In the genomic region with DNA sequence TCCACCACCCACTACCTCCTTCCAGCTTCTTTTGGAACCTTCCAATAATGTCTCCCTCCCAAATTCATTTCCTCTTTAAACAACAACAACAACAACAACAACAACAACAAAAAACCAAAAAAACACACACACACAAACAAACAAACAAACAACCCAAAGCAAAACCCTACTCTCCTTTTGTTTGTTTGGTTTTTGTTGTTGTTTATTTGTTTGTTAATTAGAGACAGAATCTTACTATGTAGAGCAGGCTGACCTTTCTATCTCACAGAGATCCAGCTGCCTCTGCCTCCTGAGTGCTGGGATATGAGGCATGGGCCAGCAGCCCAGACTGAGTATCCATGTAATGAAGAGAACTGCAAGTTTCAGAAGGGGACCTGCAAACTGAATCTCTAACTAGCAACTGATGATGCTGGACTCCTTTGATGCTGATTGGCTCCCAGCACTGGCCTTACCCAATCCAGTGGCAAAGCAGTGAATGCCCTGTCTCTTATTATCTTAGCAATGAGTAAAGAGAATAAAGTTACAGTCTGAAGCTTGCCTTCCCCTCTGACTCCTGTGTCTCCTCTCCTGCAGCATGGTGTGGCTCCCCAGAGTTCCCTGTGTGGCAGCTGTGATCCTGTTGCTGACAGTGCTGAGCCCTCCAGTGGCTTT, we compare ENCODE assay signal across 8 mouse cellular contexts. TPM values are rescaled to one million over a fixed set of nuclear protein-coding genes. Genes with fewer than 3 reads are reported as not detected.
DNase-seq lines count a peak whose midpoint lies in the region; ATAC-seq and TF ChIP-seq lines count a peak whose summit lies in the region.

H2-Eb1 (plus strand) TSS at position 488 of the 651 bp plus-strand sequence.

- peak; percentile 69 for DNase-seq in ES-E14 (ENCODE audit: low read depth, low spot score)
- peak; percentile 53 for DNase-seq in cerebellum, adult 11-12 months
- DNase-seq in frontal cortex, adult 2 months (ENCODE audit: extremely low spot score in 1 of 2, low spot score in 1 of 2): peak; percentile 89 to 96
- peak; percentile 92 for DNase-seq in layer of hippocampus, adult 9-11 months
- peak; percentile 95 for DNase-seq in lung, postnatal 10 days
- DNase-seq in ovary, postnatal 14 days (ENCODE audit: low spot score): peak; percentile 84
- DNase-seq in thymus, postnatal 14 days: peak; percentile 89

- no peaks in the 10 kb centered on the region for H3K9me3 ChIP-seq in ES-E14 (ENCODE audit: control insufficient read depth, insufficient read depth, low read depth, low read length)
- no peaks in the 10 kb centered on the region for H3K9me3 ChIP-seq in hindbrain, embryonic 12.5 days (replicated peaks)

- H3K27ac ChIP-seq in ES-E14 (ENCODE audit: insufficient read depth, low read depth, low read length, poor library complexity, severe bottlenecking): no peak within 1 kb of the TSS
- H3K27ac ChIP-seq in hindbrain, embryonic 12.5 days: no peak within 1 kb of the TSS

- in situ Hi-C loops in ES-E14 (cut with MboI; ENCODE audit: low sequenced_read_pairs in 2 of 2, unreplicated experiment in 2 of 2): no loop called here

- peak; percentile 67 for ATAC-seq in hindbrain, embryonic 12.5 days (ENCODE audit: low FRiP score)

- no peak within 1 kb of the TSS for H3K4me2 ChIP-seq in hindbrain, embryonic 12.5 days (replicated peaks)

- no peak within 1 kb of the TSS for H3K4me3 ChIP-seq in ES-E14 (ENCODE audit: insufficient read depth in 1 of 2, low read depth in 1 of 2, low read length in 2 of 2, poor library complexity in 1 of 2, severe bottlenecking in 1 of 2)
- no peak within 1 kb of the TSS for H3K4me3 ChIP-seq in hindbrain, embryonic 12.5 days

- no peak within 1 kb of the TSS for H3K9ac ChIP-seq in ES-E14 (ENCODE audit: insufficient read depth, low read depth, low read length, poor library complexity, severe bottlenecking)
- H3K9ac ChIP-seq in hindbrain, embryonic 12.5 days: no peak within 1 kb of the TSS

- H3K4me1 ChIP-seq in ES-E14 (ENCODE audit: control insufficient read depth in 2 of 2, insufficient read depth in 2 of 2, low read length in 2 of 2, poor library complexity in 1 of 2): no peaks in the 10 kb centered on the region
- peaks cover 3% of the 10 kb centered on the region; the same call in 1 of the 2 replicates for H3K4me1 ChIP-seq in hindbrain, embryonic 12.5 days

- no peaks in the 10 kb centered on the region for H3K36me3 ChIP-seq in ES-E14 (ENCODE audit: control insufficient read depth, insufficient read depth, low read length, poor library complexity, severe bottlenecking)
- H3K36me3 ChIP-seq in hindbrain, embryonic 12.5 days: no peaks in the 10 kb centered on the region

- no peaks in the 10 kb centered on the region; the same call in 1 of the 2 replicates for H3K27me3 ChIP-seq in hindbrain, embryonic 12.5 days

TF ChIP-seq in ES-E14, 5 proteins besides CTCF, POLR2A, EP300 and RAD21:
- TF ChIP-seq CHD2 (IDR thresholded peaks at IDR 0.05; ENCODE audit: low read depth, low read length) (peak; percentile 98), HCFC1 (IDR thresholded peaks at IDR 0.05; ENCODE audit: borderline replicate concordance, insufficient read depth, low read length) (no peak)

RNA-seq across cellular contexts. Expression of gene H2-Eb1, which starts in this region (rescaled TPM):
- 3.4 and 5.7 TPM in 2 replicates for total RNA-seq in ES-E14 (2012; rRNA removed)
- 3.2 and 5.1 TPM in 2 replicates for polyA plus RNA-seq in frontal cortex, adult 2 months (2012; rRNA removed)
- 1.5 and 1.7 TPM in 2 replicates for polyA plus RNA-seq in hindbrain, embryonic 12.5 days (2016; fragmentation: Nextera tagmentation; extraction: Ambion mirVana)
